Mouse (Mus musculus) lung, embryonic 14.5 days (tissue): Measurements from ENCODE around the gene Syp. TPM values are rescaled to one million over a fixed set of nuclear protein-coding genes. Genes with fewer than 3 reads are reported as not detected.

ENCODE experiments used
- ATAC-seq: fragments of 200-750 bp; cut with Nextera tagmentation; 2 replicates; pipeline ENCODE4 v1.8.0; 2017; ENCODE audit warnings: mild to moderate bottlenecking, moderate TSS enrichment, moderate library complexity; ENCODE audit not compliant: insufficient read depth
- DNase-seq: peaks from one replicate; pipeline ENCODE4 v3.0.0-alpha.2; 2015
- H3K27ac ChIP-seq: fragments of 300-500 bp; sonication (generic); 2 replicates; pipeline ENCODE4 v1.5.1; 2014; ENCODE audit warnings: low read depth, mild to moderate bottlenecking, moderate library complexity
- H3K27me3 ChIP-seq: fragments of 300-500 bp; sonication (generic); 2 replicates; pipeline ENCODE4 v1.6.1; 2014; ENCODE audit warnings: low read length, control low read depth; ENCODE audit not compliant: insufficient read depth
- H3K36me3 ChIP-seq: fragments of 300-500 bp; sonication (generic); 2 replicates; pipeline ENCODE4 v1.6.1; 2014; ENCODE audit warnings: control low read depth; ENCODE audit not compliant: insufficient read depth
- H3K4me1 ChIP-seq: fragments of 300-500 bp; sonication (generic); 2 replicates; pipeline ENCODE4 v1.6.1; 2014; ENCODE audit warnings: antibody characterized with exemption, control low read depth; ENCODE audit not compliant: insufficient read depth
- H3K4me2 ChIP-seq: fragments of 300-500 bp; sonication (generic); 2 replicates; pipeline ENCODE4 v1.6.1; 2014; ENCODE audit warnings: mild to moderate bottlenecking
- H3K4me3 ChIP-seq: fragments of 300-500 bp; sonication (generic); 2 replicates; pipeline ENCODE4 v1.5.1; 2014; ENCODE audit warnings: low read depth, low read length
- H3K9ac ChIP-seq: fragments of 300-500 bp; sonication (generic); 2 replicates; pipeline ENCODE4 v1.6.1; 2014
- H3K9me3 ChIP-seq: fragments of 300-500 bp; sonication (generic); 2 replicates; pipeline ENCODE4 v1.6.1; 2016; ENCODE audit warnings: low read depth, low read length, control low read depth
- CTCF ChIP-seq: IDR thresholded peaks from 2 replicates; pipeline ENCODE4 v1.5.1; 2016; ENCODE audit warnings: antibody characterized with exemption, low read depth
- WGBS: fragments of 180-500 bp; shearing (Covaris S2); extraction: QIAGEN DNeasy Blood & Tissue Kit; methylation state at CpG from one replicate; pipeline ENCODE4 v1.1.7; 2014; 5-methylcytosine and 5-hydroxymethylcytosine counted together
- polyA plus RNA-seq: library from polyadenylated mRNA; unstranded; fragments of >200 nt; fragmentation: Nextera tagmentation; extraction: Ambion mirVana; gene quantifications from 2 replicates; pipeline ENCODE4 v1.2.1, GENCODE M21; 2014

The Syp gene
- polyA plus RNA-seq, 1 experiment from 2014 or later = 0.88 TPM

DNA sequence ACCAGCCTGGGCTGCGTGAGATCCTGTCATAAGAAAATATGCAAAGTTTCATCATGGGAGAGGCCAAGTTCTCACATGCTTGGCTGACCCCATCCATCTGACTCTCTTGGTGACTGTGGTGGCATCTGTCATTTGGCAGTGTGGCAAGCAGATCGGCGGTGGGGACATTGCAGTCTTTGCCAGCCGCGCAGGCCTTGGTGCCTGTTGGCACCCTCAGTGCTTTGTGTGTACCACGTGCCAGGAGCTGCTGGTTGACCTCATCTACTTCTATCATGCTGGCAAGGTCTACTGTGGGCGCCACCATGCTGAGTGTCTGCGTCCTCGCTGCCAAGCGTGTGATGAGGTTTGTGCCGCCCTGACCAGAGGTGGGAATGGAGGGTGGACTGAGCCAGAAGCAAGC is 26.5 kb downstream of the Syp start:
- TF ChIP-seq CTCF = no peak
- no peaks in the 10 kb centered on the region for H3K4me1 ChIP-seq
- DNase-seq = no peak
- H3K27ac ChIP-seq = no peak overlapping the region
- no peaks in the 10 kb centered on the region for H3K9me3 ChIP-seq
- H3K4me2 ChIP-seq = no peak overlapping the region
- no peak overlapping the region for H3K4me3 ChIP-seq
- no peak for ATAC-seq
- H3K9ac ChIP-seq = no peak overlapping the region
- 89% methylated on average over 11 of the region's 11 CpGs for WGBS
- no peaks in the 10 kb centered on the region for H3K27me3 ChIP-seq
- H3K36me3 ChIP-seq = peaks cover 16% of the 10 kb centered on the region

- H3K36me3 ChIP-seq = peaks cover 16% of the 10 kb centered on the region
- no peak for TF ChIP-seq CTCF
- no peak overlapping the region for H3K27ac ChIP-seq
- no peaks in the 10 kb centered on the region for H3K27me3 ChIP-seq
- H3K4me2 ChIP-seq = no peak overlapping the region
- WGBS = 61% methylated on average over 21 of the region's 21 CpGs
- ATAC-seq (no peak), DNase-seq (no peak)
- no peaks in the 10 kb centered on the region for H3K4me1 ChIP-seq
- no peaks in the 10 kb centered on the region for H3K9me3 ChIP-seq
- H3K4me3 ChIP-seq = no peak overlapping the region
- H3K9ac ChIP-seq = no peak overlapping the region
Measured at GRCm38 (mm10) chrX:7665739-7666502, 27.6 kb downstream of the Syp start.

DNA sequence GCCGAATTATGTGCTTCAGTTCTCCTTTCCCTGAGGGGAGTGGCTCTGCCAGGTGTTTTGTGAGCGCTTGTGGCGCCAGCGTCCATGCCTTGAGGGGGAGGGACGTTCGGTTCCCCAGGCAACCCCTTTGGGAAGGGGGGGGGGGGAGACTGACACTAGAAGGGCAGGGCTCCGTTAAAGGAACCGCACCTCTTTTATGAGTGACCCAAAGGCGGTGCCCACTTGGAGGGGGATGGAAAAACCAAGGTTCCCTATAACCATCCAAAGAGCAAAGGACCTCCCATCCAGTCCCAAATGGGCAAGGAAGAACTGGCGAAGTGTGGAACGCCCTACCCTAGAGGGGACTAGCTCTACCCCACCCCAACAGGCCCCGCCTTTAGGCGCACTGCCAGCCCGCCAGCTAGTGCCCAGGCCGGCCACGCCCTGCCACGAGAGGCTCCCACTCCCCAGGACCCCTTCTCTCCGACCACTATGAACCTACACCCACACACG is 32.2 kb downstream of the Syp start:
- H3K27me3 ChIP-seq = no peaks in the 10 kb centered on the region
- WGBS = 11% methylated on average over 18 of the region's 19 CpGs
- H3K4me1 ChIP-seq = no peaks in the 10 kb centered on the region
- H3K9me3 ChIP-seq = no peaks in the 10 kb centered on the region
- H3K36me3 ChIP-seq = peaks cover 16% of the 10 kb centered on the region
- peak overlapping the region; percentile 62 for H3K9ac ChIP-seq
- peak; percentile 71 for ATAC-seq
- peak overlapping the region; percentile 81; the same call in 1 of the 2 replicates for H3K27ac ChIP-seq
- TF ChIP-seq CTCF = no peak
- H3K4me2 ChIP-seq = peak overlapping the region; percentile 57
- peak overlapping the region; percentile 49 for H3K4me3 ChIP-seq
- peak; percentile 75 for DNase-seq

DNA sequence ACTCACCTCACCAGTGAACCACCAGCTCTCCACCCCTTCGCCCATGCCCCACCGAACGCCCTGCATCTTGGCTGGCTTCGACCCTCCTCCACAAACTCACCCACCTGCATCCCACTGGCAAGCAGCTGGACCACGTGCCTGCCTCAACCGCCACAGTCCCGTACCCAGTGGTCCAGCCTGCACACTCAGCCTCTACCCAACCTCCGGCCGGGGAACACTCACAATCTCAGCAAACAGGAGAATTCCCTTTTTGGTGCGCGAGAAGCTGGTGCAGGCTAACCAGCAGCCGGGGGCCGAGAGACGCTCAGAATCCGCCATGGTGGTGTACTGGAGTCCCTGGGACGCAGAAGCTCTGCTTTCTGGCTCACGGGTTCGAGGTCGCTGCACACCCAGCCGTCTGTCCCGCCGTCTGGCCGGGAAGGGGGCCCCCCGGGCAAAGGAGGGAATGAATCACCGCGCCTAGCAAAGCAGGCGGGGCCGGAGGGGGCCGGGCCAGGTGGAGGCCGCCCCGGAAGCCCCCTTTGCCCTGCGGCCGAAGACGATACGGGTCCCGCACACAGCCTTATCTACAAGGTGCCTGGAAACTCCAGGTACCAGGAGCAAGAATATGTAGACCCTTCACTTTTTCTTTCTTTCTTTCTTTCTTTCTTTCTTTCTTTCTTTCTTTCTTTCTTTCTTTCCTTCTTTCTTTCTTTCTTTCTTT is 32.8 kb downstream of the Syp start, which contains the start of gene Plp2:
Gene Plp2 (minus strand): TSS at position 470 of the 703 bp plus-strand sequence.
- Histone ChIP-seq H3K4me1 (no peaks in the 10 kb centered on the region), H3K4me3 (peak within 1 kb of the TSS; percentile 49), H3K4me2 (peak within 1 kb of the TSS; percentile 57), H3K27me3 (no peaks in the 10 kb centered on the region), H3K9me3 (no peaks in the 10 kb centered on the region), H3K36me3 (peaks cover 14% of the 10 kb centered on the region), H3K9ac (peak within 1 kb of the TSS; percentile 62), H3K27ac (peak within 1 kb of the TSS; percentile 81)
- ATAC-seq (peak; percentile 54), DNase-seq (peak; percentile 48)
- TF ChIP-seq CTCF = no peak
- 9% methylated on average over 35 of the region's 36 CpGs for WGBS

DNA sequence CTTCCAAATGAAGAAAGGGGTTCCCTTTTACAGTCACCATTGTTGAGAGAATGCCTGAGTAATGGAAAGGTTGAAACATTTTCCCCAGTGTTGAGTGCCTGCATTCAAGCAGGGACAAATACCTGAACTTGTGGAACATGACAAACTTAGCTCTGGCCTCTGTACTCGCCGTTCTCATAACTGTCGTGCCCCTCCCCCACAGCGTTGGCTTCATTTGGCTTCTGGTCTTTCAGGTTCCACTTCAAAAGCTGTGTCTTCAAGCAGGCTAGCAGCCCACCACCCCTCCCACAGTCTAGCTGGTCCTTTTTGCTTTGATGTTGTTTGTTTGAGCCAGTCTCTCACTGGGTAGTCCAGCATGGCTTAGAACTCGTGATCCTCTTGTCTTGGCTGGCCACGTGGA is 34.5 kb downstream of the Syp start:
- Histone ChIP-seq H3K4me3 (no peak overlapping the region), H3K36me3 (no peaks in the 10 kb centered on the region), H3K4me1 (no peaks in the 10 kb centered on the region), H3K4me2 (0 out of 2 replicates have a peak overlapping the region, but pooled peaks have one; percentile 57), H3K9ac (no peak overlapping the region), H3K27me3 (no peaks in the 10 kb centered on the region), H3K27ac (no peak overlapping the region), H3K9me3 (no peaks in the 10 kb centered on the region)
- no peak for TF ChIP-seq CTCF
- ATAC-seq (no peak), DNase-seq (no peak)
- WGBS = 33% methylated on average over 6 of the region's 6 CpGs

DNA sequence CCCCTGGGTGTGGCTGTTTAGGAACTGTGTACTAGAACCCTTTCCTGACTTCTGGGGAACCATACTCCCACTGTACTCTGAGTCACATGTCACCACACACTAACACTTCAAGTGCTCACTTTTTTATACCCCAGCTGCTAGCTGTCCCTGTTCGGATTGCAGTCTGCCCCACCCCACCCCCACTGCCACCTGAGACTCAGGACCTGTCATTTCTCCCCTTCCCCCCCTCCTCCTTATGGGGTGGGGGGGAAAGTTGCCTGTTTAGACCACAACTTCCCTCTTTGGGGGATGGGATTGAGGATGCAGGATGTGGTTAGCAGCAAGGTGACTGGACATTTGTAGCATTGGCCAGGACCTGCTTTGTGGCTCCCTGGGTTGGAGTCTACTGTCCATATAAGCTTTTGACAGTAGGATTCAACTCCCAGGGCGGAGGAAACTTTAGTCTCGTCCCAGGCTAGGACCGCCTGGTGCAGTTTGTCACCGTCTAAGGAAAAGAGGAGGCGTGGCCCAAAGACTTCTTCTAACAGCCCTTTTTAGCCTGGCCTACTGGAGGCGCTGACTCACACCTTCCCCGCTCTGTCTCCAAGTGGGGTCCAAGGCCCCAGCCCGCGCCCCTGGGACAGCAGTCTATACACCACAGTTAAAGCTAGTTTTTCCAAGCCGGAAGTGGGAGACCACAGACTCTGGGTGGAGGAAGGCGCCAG is 35.5 kb downstream of the Syp start:
- no peaks in the 10 kb centered on the region for H3K27me3 ChIP-seq
- H3K9me3 ChIP-seq = no peaks in the 10 kb centered on the region
- ATAC-seq (peak; percentile 39; the same call in 1 of the 2 replicates), DNase-seq (peak; percentile 59)
- H3K4me3 ChIP-seq = 0 out of 2 replicates have a peak overlapping the region, but pooled peaks have one; percentile 22
- peak overlapping the region; percentile 57 for H3K4me2 ChIP-seq
- H3K4me1 ChIP-seq = no peaks in the 10 kb centered on the region
- no peak for TF ChIP-seq CTCF
- no peak overlapping the region for H3K9ac ChIP-seq
- WGBS = 20% methylated on average over 11 of the region's 12 CpGs
- H3K27ac ChIP-seq = peak overlapping the region; percentile 30; the same call in 1 of the 2 replicates
- no peaks in the 10 kb centered on the region for H3K36me3 ChIP-seq
